Mouse (Mus musculus): ENCODE measurements at regions not wholly inside any gene's neighbourhood (a gene's known extent, or its start where the extent isn't known, plus 50 kb on each side); places are given as distances from the start of the nearest gene placed in this dataset.

- Histone ChIP-seq H3K9me3 (replicated peaks; ENCODE audit: control insufficient read depth, low read length) (no peaks in the 10 kb centered on the region), H3K4me2 (ENCODE audit: low read depth, low read length) (no peak overlapping the region), H3K27me3 (ENCODE audit: control insufficient read depth, insufficient read depth, low read length) (no peaks in the 10 kb centered on the region), H3K4me3 (ENCODE audit: low read length) (no peak overlapping the region), H3K27ac (ENCODE audit: low read length) (no peak overlapping the region), H3K36me3 (ENCODE audit: control insufficient read depth, insufficient read depth) (no peaks in the 10 kb centered on the region), H3K4me1 (ENCODE audit: control insufficient read depth, insufficient read depth, low read length) (peaks cover 23% of the 10 kb centered on the region), H3K9ac (ENCODE audit: low read length) (no peak overlapping the region)
- 85% methylated on average over 4 of the region's 4 CpGs for WGBS
- no peak for ATAC-seq (replicated peaks; ENCODE audit: extremely low read depth, insufficient read depth, low FRiP score)
Observed at GRCm38 (mm10) chr4:81827453-81827852, 384.8 kb upstream of the Mpdz start.

DNA sequence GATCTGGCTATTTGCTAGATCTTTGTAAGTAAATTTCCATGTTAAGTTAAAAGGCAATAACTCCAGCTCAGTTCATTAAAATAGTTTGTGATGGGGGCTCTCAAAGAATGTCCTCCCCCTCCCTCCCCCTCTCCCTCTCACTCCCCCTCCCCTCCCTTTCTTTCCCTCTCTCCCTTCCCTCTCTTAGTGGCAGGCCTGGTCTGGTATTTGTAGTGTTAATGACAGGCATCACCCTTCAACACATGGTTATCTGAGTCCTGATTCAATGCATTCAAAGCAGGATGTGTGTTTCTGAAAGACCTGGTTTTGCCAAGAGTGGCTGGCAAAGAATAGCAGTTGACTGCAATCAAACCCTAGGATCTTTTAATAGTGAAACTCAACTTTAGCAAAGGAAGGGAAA, 383.4 kb upstream of the Mpdz start:
- no peak overlapping the region for H3K9ac ChIP-seq (ENCODE audit: low read length)
- H3K36me3 ChIP-seq (ENCODE audit: control insufficient read depth, insufficient read depth), result no peaks in the 10 kb centered on the region
- H3K4me3 ChIP-seq (ENCODE audit: low read length), result no peak overlapping the region
- no peaks in the 10 kb centered on the region for H3K9me3 ChIP-seq (replicated peaks; ENCODE audit: control insufficient read depth, low read length)
- ATAC-seq (replicated peaks; ENCODE audit: extremely low read depth, insufficient read depth, low FRiP score), result no peak
- H3K4me1 ChIP-seq (ENCODE audit: control insufficient read depth, insufficient read depth, low read length), result peaks cover 28% of the 10 kb centered on the region
- no peak overlapping the region for H3K4me2 ChIP-seq (ENCODE audit: low read depth, low read length)
- no peaks in the 10 kb centered on the region for H3K27me3 ChIP-seq (ENCODE audit: control insufficient read depth, insufficient read depth, low read length)
- peak overlapping the region; percentile 57 for H3K27ac ChIP-seq (ENCODE audit: low read length)

DNA sequence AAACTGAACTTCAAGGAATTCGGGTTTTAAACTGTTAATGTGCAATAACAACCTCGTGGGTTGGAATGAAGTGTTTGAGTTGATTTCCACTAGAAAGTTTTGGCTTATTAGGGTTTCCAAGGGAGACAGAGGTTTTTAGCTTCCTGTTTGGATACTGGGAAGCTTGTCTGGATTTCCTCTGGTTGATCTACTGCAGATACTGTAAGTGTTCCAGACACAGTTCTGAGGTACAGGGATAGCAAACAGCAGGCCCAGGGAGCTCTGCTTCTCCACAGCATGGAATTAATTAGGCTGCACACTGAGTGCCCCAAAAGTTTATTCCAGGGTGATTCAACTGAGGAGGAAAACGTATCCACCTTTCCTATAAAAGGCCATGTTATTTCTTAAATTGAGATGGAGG, 381.0 kb upstream of the Mpdz start:
- ATAC-seq (replicated peaks; ENCODE audit: extremely low read depth, insufficient read depth, low FRiP score), result no peak
- no peak overlapping the region for H3K4me3 ChIP-seq (ENCODE audit: low read length)
- peaks cover 16% of the 10 kb centered on the region for H3K4me1 ChIP-seq (ENCODE audit: control insufficient read depth, insufficient read depth, low read length)
- no peak overlapping the region for H3K27ac ChIP-seq (ENCODE audit: low read length)
- H3K27me3 ChIP-seq (ENCODE audit: control insufficient read depth, insufficient read depth, low read length), result no peaks in the 10 kb centered on the region
- no peaks in the 10 kb centered on the region for H3K9me3 ChIP-seq (replicated peaks; ENCODE audit: control insufficient read depth, low read length)
- H3K9ac ChIP-seq (ENCODE audit: low read length), result no peak overlapping the region
- H3K4me2 ChIP-seq (ENCODE audit: low read depth, low read length), result no peak overlapping the region
- H3K36me3 ChIP-seq (ENCODE audit: control insufficient read depth, insufficient read depth), result no peaks in the 10 kb centered on the region
- whole genome bisulfite sequencing, result 42% methylated on average over 3 of the region's 3 CpGs

DNA sequence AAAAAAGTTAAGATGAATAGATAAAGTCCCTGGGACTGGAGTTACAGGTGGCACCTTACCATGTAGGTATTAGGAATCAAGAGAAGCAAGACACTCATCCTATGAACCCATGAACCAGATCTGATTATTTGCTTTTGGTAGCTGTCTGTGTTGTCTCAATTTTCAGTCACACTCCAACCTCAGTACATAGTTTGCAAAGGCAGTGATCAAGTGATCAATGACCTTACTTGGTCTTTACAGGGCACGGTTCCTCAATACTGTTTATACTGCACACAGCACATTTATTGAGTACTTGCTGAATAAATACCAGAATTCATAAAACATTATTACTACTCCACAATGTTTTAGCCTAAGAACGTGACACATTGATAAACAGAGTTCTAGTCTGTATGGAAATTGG, 346.7 kb upstream of the Mpdz start:
- Histone ChIP-seq H3K36me3 (ENCODE audit: control insufficient read depth, insufficient read depth) (no peaks in the 10 kb centered on the region), H3K4me1 (ENCODE audit: control insufficient read depth, insufficient read depth, low read length) (no peaks in the 10 kb centered on the region), H3K4me3 (ENCODE audit: low read length) (no peak overlapping the region), H3K27ac (ENCODE audit: low read length) (no peak overlapping the region), H3K9ac (ENCODE audit: low read length) (no peak overlapping the region), H3K27me3 (ENCODE audit: control insufficient read depth, insufficient read depth, low read length) (no peaks in the 10 kb centered on the region), H3K4me2 (ENCODE audit: low read depth, low read length) (no peak overlapping the region), H3K9me3 (replicated peaks; ENCODE audit: control insufficient read depth, low read length) (no peaks in the 10 kb centered on the region)
- 86% methylated on average over 2 of the region's 2 CpGs for WGBS
- no peak for ATAC-seq (replicated peaks; ENCODE audit: extremely low read depth, insufficient read depth, low FRiP score)

- no peaks in the 10 kb centered on the region for H3K27me3 ChIP-seq (ENCODE audit: control insufficient read depth, insufficient read depth, low read length)
- 80% methylated on average over 8 of the region's 8 CpGs for WGBS
- no peak for ATAC-seq (replicated peaks; ENCODE audit: extremely low read depth, insufficient read depth, low FRiP score)
- no peak overlapping the region for H3K4me2 ChIP-seq (ENCODE audit: low read depth, low read length)
- no peaks in the 10 kb centered on the region for H3K9me3 ChIP-seq (replicated peaks; ENCODE audit: control insufficient read depth, low read length)
- no peak overlapping the region for H3K27ac ChIP-seq (ENCODE audit: low read length)
- no peak overlapping the region for H3K4me3 ChIP-seq (ENCODE audit: low read length)
- H3K9ac ChIP-seq (ENCODE audit: low read length), result no peak overlapping the region
- H3K4me1 ChIP-seq (ENCODE audit: control insufficient read depth, insufficient read depth, low read length), result no peaks in the 10 kb centered on the region
- no peaks in the 10 kb centered on the region for H3K36me3 ChIP-seq (ENCODE audit: control insufficient read depth, insufficient read depth)
Observed at GRCm38 (mm10) chr4:81788636-81789035, 346.0 kb upstream of the Mpdz start.

- 74% methylated on average over 1 of the region's 1 CpGs for WGBS
- Histone ChIP-seq H3K4me2 (ENCODE audit: low read depth, low read length) (no peak overlapping the region), H3K36me3 (ENCODE audit: control insufficient read depth, insufficient read depth) (no peaks in the 10 kb centered on the region), H3K4me1 (ENCODE audit: control insufficient read depth, insufficient read depth, low read length) (peaks cover 5% of the 10 kb centered on the region; the same call in 1 of the 2 replicates), H3K9ac (ENCODE audit: low read length) (no peak overlapping the region), H3K9me3 (replicated peaks; ENCODE audit: control insufficient read depth, low read length) (no peaks in the 10 kb centered on the region), H3K4me3 (ENCODE audit: low read length) (no peak overlapping the region), H3K27me3 (ENCODE audit: control insufficient read depth, insufficient read depth, low read length) (no peaks in the 10 kb centered on the region), H3K27ac (ENCODE audit: low read length) (no peak overlapping the region)
- ATAC-seq (replicated peaks; ENCODE audit: extremely low read depth, insufficient read depth, low FRiP score), result no peak
Observed at GRCm38 (mm10) chr4:81781971-81782370, 339.4 kb upstream of the Mpdz start.

DNA sequence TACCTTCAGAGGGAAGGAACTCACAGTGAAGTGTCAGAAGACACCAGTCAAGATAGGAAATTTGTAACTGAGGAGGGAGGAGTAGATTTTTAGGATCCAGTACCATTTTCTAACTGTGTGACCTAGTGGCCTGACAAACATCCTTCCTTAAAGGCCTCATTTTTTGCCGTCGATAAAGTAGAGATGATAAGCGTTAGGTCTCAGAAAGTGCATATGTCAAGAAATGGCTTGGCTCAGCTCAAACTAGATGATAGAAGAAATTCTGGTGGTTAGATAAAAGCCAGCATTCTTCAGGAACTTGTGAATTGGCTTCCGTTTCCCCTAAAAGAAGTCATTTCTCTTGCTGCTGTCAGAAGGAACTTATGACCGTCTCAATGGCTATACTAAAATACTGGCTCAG, 324.1 kb upstream of the Mpdz start:
- H3K4me1 ChIP-seq (ENCODE audit: control insufficient read depth, insufficient read depth, low read length), result peaks cover 18% of the 10 kb centered on the region
- no peak overlapping the region for H3K4me3 ChIP-seq (ENCODE audit: low read length)
- H3K27me3 ChIP-seq (ENCODE audit: control insufficient read depth, insufficient read depth, low read length), result no peaks in the 10 kb centered on the region
- H3K9me3 ChIP-seq (replicated peaks; ENCODE audit: control insufficient read depth, low read length), result no peaks in the 10 kb centered on the region
- no peaks in the 10 kb centered on the region for H3K36me3 ChIP-seq (ENCODE audit: control insufficient read depth, insufficient read depth)
- no peak overlapping the region for H3K9ac ChIP-seq (ENCODE audit: low read length)
- 64% methylated on average over 5 of the region's 5 CpGs for whole genome bisulfite sequencing
- ATAC-seq (replicated peaks; ENCODE audit: extremely low read depth, insufficient read depth, low FRiP score), result no peak
- H3K4me2 ChIP-seq (ENCODE audit: low read depth, low read length), result no peak overlapping the region
- no peak overlapping the region for H3K27ac ChIP-seq (ENCODE audit: low read length)

DNA sequence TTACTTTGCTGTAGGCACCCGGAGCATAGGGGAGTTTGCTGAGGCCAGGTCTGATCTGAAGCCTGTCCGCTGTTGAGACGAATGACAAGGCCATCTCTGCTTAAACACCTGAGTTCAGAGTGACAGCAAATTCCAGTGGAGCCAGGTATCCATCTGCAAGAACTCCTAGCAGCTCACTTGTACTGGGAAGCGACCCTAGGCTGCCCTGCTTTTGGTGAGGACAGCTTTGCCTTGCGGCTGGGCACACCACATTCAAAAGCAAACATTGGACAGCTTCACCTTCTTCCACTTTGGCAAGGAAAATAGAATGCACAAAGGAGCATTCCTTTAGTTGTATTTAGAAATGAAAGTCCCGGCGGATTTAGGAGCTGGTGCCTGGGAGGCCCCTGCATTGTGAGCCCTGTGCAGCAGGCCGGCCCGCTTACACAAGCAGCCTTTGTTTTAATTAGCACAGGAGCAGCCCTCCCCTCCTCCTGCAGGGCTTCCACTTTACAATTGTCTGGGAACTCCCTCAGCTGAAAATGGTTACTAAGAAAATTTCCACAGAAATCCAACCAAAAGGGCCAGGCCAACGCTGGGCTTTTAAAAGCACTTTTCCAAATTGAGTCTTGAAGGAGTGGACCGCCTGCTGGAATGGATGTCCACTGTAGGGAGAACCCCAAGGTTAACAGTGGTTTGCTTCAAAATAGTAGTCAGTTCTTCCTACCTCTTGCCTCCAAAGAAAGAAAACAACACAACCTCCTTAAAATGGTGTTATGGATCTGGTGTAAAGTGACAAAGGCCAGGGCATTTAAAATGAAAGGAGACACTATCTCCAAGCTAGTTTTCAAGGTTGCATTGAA, 321.6 kb upstream of the Mpdz start:
- peak overlapping the region; percentile 63 for H3K27ac ChIP-seq (ENCODE audit: low read length)
- H3K4me1 ChIP-seq (ENCODE audit: control insufficient read depth, insufficient read depth, low read length), result peaks cover 18% of the 10 kb centered on the region
- no peak overlapping the region for H3K4me3 ChIP-seq (ENCODE audit: low read length)
- no peaks in the 10 kb centered on the region for H3K27me3 ChIP-seq (ENCODE audit: control insufficient read depth, insufficient read depth, low read length)
- no peaks in the 10 kb centered on the region for H3K9me3 ChIP-seq (replicated peaks; ENCODE audit: control insufficient read depth, low read length)
- H3K9ac ChIP-seq (ENCODE audit: low read length), result peak overlapping the region; percentile 57
- WGBS, result 36% methylated on average over 11 of the region's 11 CpGs
- H3K36me3 ChIP-seq (ENCODE audit: control insufficient read depth, insufficient read depth), result no peaks in the 10 kb centered on the region
- peak overlapping the region; percentile 34 for H3K4me2 ChIP-seq (ENCODE audit: low read depth, low read length)
- ATAC-seq (replicated peaks; ENCODE audit: extremely low read depth, insufficient read depth, low FRiP score), result peak; percentile 86

DNA sequence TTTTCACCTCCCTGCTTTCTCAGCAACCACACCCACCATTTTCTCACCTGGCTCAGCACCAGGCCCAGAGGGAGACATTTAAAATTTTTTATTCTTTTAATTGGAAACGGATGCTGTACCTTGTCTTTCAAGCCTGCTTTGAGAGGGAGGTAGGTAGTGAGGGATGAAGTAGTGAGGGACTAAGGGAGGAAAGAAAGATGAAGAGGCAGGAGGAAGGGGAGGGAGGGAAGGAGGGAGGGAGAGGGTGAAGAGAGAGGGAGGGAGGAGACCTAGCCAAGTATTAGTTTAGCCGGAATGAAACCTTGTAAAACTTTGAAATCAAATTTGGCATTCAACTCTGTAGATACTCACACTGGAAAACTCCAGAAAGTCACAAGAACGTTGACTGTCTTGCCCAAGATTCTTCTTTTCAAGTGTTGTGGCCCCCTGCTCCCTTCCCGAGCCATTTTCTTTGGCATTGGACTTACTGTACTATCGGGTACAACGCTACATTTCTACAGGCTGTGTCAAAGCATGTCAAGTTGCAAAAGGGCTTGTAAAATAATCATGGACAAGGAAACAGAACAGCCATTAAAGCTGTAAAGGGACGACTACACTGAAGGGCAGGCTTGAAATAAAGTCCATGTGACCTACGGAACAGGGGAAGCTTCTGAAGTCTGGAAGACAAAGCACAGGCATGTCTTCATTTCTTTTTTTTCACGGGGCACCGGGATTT, 320.9 kb upstream of the Mpdz start:
- Histone ChIP-seq H3K4me2 (ENCODE audit: low read depth, low read length) (no peak overlapping the region), H3K27me3 (ENCODE audit: control insufficient read depth, insufficient read depth, low read length) (no peaks in the 10 kb centered on the region), H3K27ac (ENCODE audit: low read length) (peak overlapping the region; percentile 63), H3K9me3 (replicated peaks; ENCODE audit: control insufficient read depth, low read length) (no peaks in the 10 kb centered on the region), H3K9ac (ENCODE audit: low read length) (peak overlapping the region; percentile 57; the same call in 1 of the 2 replicates), H3K4me3 (ENCODE audit: low read length) (no peak overlapping the region), H3K4me1 (ENCODE audit: control insufficient read depth, insufficient read depth, low read length) (peaks cover 18% of the 10 kb centered on the region), H3K36me3 (ENCODE audit: control insufficient read depth, insufficient read depth) (no peaks in the 10 kb centered on the region)
- ATAC-seq (replicated peaks; ENCODE audit: extremely low read depth, insufficient read depth, low FRiP score), result no peak
- 53% methylated on average over 10 of the region's 10 CpGs for WGBS
